Mouse (Mus musculus) midbrain, embryonic 12.5 days (tissue): ENCODE measurements at regions not wholly inside any gene's neighbourhood (a gene's known extent, or its start where the extent isn't known, plus 50 kb on each side); places are given as distances from the start of the nearest gene placed in this dataset.

Experiments used
- ATAC-seq: fragments of 200-750 bp; cut with Nextera tagmentation; 2 replicates; pipeline ENCODE4 v1.8.0; 2017; ENCODE audit warnings: low read depth, moderate TSS enrichment, moderate library complexity; ENCODE audit not compliant: low FRiP score
- H3K27ac ChIP-seq: fragments of 300-500 bp; sonication (generic); replicated peaks from 2 replicates; pipeline ENCODE4 v1.5.1; 2016; ENCODE audit warnings: mild to moderate bottlenecking
- H3K27me3 ChIP-seq: fragments of 300-500 bp; sonication (generic); 2 replicates; pipeline ENCODE4 v1.6.1; 2016; ENCODE audit warnings: mild to moderate bottlenecking
- H3K36me3 ChIP-seq: fragments of 300-500 bp; sonication (generic); 2 replicates; pipeline ENCODE4 v1.6.1; 2016
- H3K4me1 ChIP-seq: fragments of 300-500 bp; sonication (generic); 2 replicates; pipeline ENCODE4 v1.6.1; 2016
- H3K4me2 ChIP-seq: fragments of 300-500 bp; sonication (generic); replicated peaks from 2 replicates; pipeline ENCODE4 v1.6.1; 2016; ENCODE audit warnings: mild to moderate bottlenecking, moderate library complexity
- H3K4me3 ChIP-seq: fragments of 300-500 bp; sonication (generic); 2 replicates; pipeline ENCODE4 v1.5.1; 2016; ENCODE audit warnings: mild to moderate bottlenecking
- H3K9ac ChIP-seq: fragments of 300-500 bp; sonication (generic); replicated peaks from 2 replicates; pipeline ENCODE4 v1.6.1; 2016; ENCODE audit warnings: mild to moderate bottlenecking, moderate library complexity
- H3K9me3 ChIP-seq: fragments of 300-500 bp; sonication (generic); 2 replicates; pipeline ENCODE4 v1.6.1; 2016; ENCODE audit warnings: mild to moderate bottlenecking
- WGBS: fragments of 180-500 bp; shearing (Covaris S2); methylation state at CpG from one replicate; pipeline ENCODE4 v1.1.7; 2016; 5-methylcytosine and 5-hydroxymethylcytosine counted together

- ATAC-seq = no peak
- Histone ChIP-seq H3K27me3 (no peaks in the 10 kb centered on the region), H3K9ac (no peak overlapping the region), H3K4me2 (no peak overlapping the region), H3K36me3 (no peaks in the 10 kb centered on the region), H3K4me3 (no peak overlapping the region), H3K4me1 (0 out of 2 replicates have a peak, but pooled peaks cover 3% of the 10 kb centered on the region), H3K27ac (no peak overlapping the region), H3K9me3 (no peaks in the 10 kb centered on the region)
- 82% methylated on average over 1 of the region's 1 CpGs for WGBS
These were observed 301.8 kb upstream of the Rnf219 start for GRCm38 (mm10) chr14:104824224-104824623.

GRCm38 (mm10) chr14:104821903-104822573, 299.6 kb upstream of the Rnf219 start:
- no peaks in the 10 kb centered on the region for H3K36me3 ChIP-seq
- no peak overlapping the region for H3K4me2 ChIP-seq
- H3K9me3 ChIP-seq = no peaks in the 10 kb centered on the region
- no peaks in the 10 kb centered on the region for H3K27me3 ChIP-seq
- H3K4me1 ChIP-seq = 0 out of 2 replicates have a peak, but pooled peaks cover 3% of the 10 kb centered on the region
- H3K9ac ChIP-seq = no peak overlapping the region
- WGBS = 67% methylated on average over 11 of the region's 11 CpGs
- no peak for ATAC-seq
- no peak overlapping the region for H3K4me3 ChIP-seq
- no peak overlapping the region for H3K27ac ChIP-seq

GRCm38 (mm10) chr14:104819106-104819505, 296.7 kb upstream of the Rnf219 start:
- H3K4me1 ChIP-seq = 0 out of 2 replicates have a peak, but pooled peaks cover 3% of the 10 kb centered on the region
- no peak for ATAC-seq
- no peak overlapping the region for H3K27ac ChIP-seq
- no peak overlapping the region for H3K4me3 ChIP-seq
- no peaks in the 10 kb centered on the region for H3K36me3 ChIP-seq
- H3K9me3 ChIP-seq = no peaks in the 10 kb centered on the region
- no peak overlapping the region for H3K9ac ChIP-seq
- no peak overlapping the region for H3K4me2 ChIP-seq
- WGBS = 87% methylated on average over 4 of the region's 4 CpGs
- H3K27me3 ChIP-seq = no peaks in the 10 kb centered on the region

- 31% methylated on average over 10 of the region's 10 CpGs for WGBS
- H3K9me3 ChIP-seq = no peaks in the 10 kb centered on the region
These were observed 291.6 kb upstream of the Rnf219 start for GRCm38 (mm10) chr14:104813977-104814584.

GRCm38 (mm10) chr14:104812006-104812405, 289.6 kb upstream of the Rnf219 start:
- H3K27me3 ChIP-seq = no peaks in the 10 kb centered on the region
- WGBS = 78% methylated on average over 4 of the region's 4 CpGs
- no peak overlapping the region for H3K4me2 ChIP-seq
- no peak for ATAC-seq
- no peaks in the 10 kb centered on the region for H3K4me1 ChIP-seq
- H3K36me3 ChIP-seq = no peaks in the 10 kb centered on the region
- H3K4me3 ChIP-seq = no peak overlapping the region
- H3K9me3 ChIP-seq = no peaks in the 10 kb centered on the region
- H3K9ac ChIP-seq = no peak overlapping the region
- no peak overlapping the region for H3K27ac ChIP-seq

More at GRCm38 (mm10) chr14:104813977-104814584, 291.6 kb upstream of the Rnf219 start:
- H3K36me3 ChIP-seq = no peaks in the 10 kb centered on the region
- no peak overlapping the region for H3K4me2 ChIP-seq
- ATAC-seq = 0 out of 2 replicates have a peak, but pooled peaks have one; percentile 6
- H3K4me3 ChIP-seq = no peak overlapping the region
- no peak overlapping the region for H3K9ac ChIP-seq
- H3K27ac ChIP-seq = no peak overlapping the region
- H3K27me3 ChIP-seq = no peaks in the 10 kb centered on the region
- no peaks in the 10 kb centered on the region for H3K4me1 ChIP-seq

- Histone ChIP-seq H3K9me3 (no peaks in the 10 kb centered on the region), H3K4me1 (no peaks in the 10 kb centered on the region), H3K27me3 (no peaks in the 10 kb centered on the region), H3K4me3 (no peak overlapping the region), H3K36me3 (no peaks in the 10 kb centered on the region), H3K4me2 (no peak overlapping the region), H3K9ac (no peak overlapping the region), H3K27ac (no peak overlapping the region)
- ATAC-seq = no peak
- 88% methylated on average over 10 of the region's 10 CpGs for WGBS
These were observed 282.9 kb upstream of the Rnf219 start for GRCm38 (mm10) chr14:104805332-104805731.

- no peaks in the 10 kb centered on the region for H3K36me3 ChIP-seq
- no peak for ATAC-seq
- H3K27me3 ChIP-seq = no peaks in the 10 kb centered on the region
- no peaks in the 10 kb centered on the region for H3K9me3 ChIP-seq
- H3K9ac ChIP-seq = no peak overlapping the region
- no peaks in the 10 kb centered on the region for H3K4me1 ChIP-seq
- 82% methylated on average over 17 of the region's 17 CpGs for WGBS
- no peak overlapping the region for H3K4me3 ChIP-seq
- H3K27ac ChIP-seq = no peak overlapping the region
- no peak overlapping the region for H3K4me2 ChIP-seq
These were observed 274.0 kb upstream of the Rnf219 start for GRCm38 (mm10) chr14:104796348-104796965.

- Histone ChIP-seq H3K4me1 (no peaks in the 10 kb centered on the region), H3K27ac (no peak overlapping the region), H3K9me3 (no peaks in the 10 kb centered on the region), H3K27me3 (no peaks in the 10 kb centered on the region), H3K36me3 (no peaks in the 10 kb centered on the region), H3K9ac (no peak overlapping the region), H3K4me3 (no peak overlapping the region), H3K4me2 (no peak overlapping the region)
- 40% methylated on average over 3 of the region's 3 CpGs for WGBS
- ATAC-seq = no peak
These were observed 266.9 kb upstream of the Rnf219 start for GRCm38 (mm10) chr14:104789346-104789745.

GRCm38 (mm10) chr14:104785066-104785465, 262.6 kb upstream of the Rnf219 start:
- Histone ChIP-seq H3K4me1 (no peaks in the 10 kb centered on the region), H3K36me3 (no peaks in the 10 kb centered on the region), H3K9ac (no peak overlapping the region), H3K27ac (no peak overlapping the region), H3K9me3 (no peaks in the 10 kb centered on the region), H3K27me3 (no peaks in the 10 kb centered on the region), H3K4me3 (no peak overlapping the region), H3K4me2 (no peak overlapping the region)
- 67% methylated on average over 12 of the region's 12 CpGs for WGBS
- ATAC-seq = no peak

GRCm38 (mm10) chr14:104769938-104770337, 247.5 kb upstream of the Rnf219 start:
- no peak overlapping the region for H3K27ac ChIP-seq
- WGBS = 39% methylated on average over 4 of the region's 4 CpGs

GRCm38 (mm10) chr14:104734213-104734612, 211.8 kb upstream of the Rnf219 start:
- Histone ChIP-seq H3K4me1 (no peaks in the 10 kb centered on the region), H3K9me3 (no peaks in the 10 kb centered on the region), H3K36me3 (no peaks in the 10 kb centered on the region), H3K27me3 (no peaks in the 10 kb centered on the region), H3K9ac (no peak overlapping the region), H3K4me2 (no peak overlapping the region), H3K27ac (no peak overlapping the region), H3K4me3 (no peak overlapping the region)
- 73% methylated on average over 3 of the region's 3 CpGs for WGBS
- ATAC-seq = no peak

More at GRCm38 (mm10) chr14:104769938-104770337, 247.5 kb upstream of the Rnf219 start:
- Histone ChIP-seq H3K4me2 (no peak overlapping the region), H3K4me1 (no peaks in the 10 kb centered on the region), H3K27me3 (no peaks in the 10 kb centered on the region), H3K36me3 (no peaks in the 10 kb centered on the region), H3K4me3 (no peak overlapping the region), H3K9ac (no peak overlapping the region), H3K9me3 (no peaks in the 10 kb centered on the region)
- ATAC-seq = 0 out of 2 replicates have a peak, but pooled peaks have one; percentile 54

- Histone ChIP-seq H3K9me3 (no peaks in the 10 kb centered on the region), H3K4me2 (no peak overlapping the region), H3K36me3 (no peaks in the 10 kb centered on the region), H3K4me3 (no peak overlapping the region), H3K4me1 (no peaks in the 10 kb centered on the region), H3K9ac (no peak overlapping the region), H3K27ac (no peak overlapping the region), H3K27me3 (no peaks in the 10 kb centered on the region)
- no peak for ATAC-seq
- WGBS = 12% methylated on average over 1 of the region's 1 CpGs
These were observed 209.6 kb upstream of the Rnf219 start for GRCm38 (mm10) chr14:104732036-104732435.
